Mouse (Mus musculus) megakaryocyte, embryonic 14.5 days (primary cell): Measurements from ENCODE around the gene Tep1. TPM values are rescaled to one million over a fixed set of nuclear protein-coding genes. Genes with fewer than 3 reads are reported as not detected.

ENCODE experiments used
- H3K27me3 ChIP-seq: replicated peaks from 2 replicates; pipeline ENCODE3; 2012; ENCODE audit warnings: inconsistent platforms
- H3K36me3 ChIP-seq: replicated peaks from 2 replicates; pipeline ENCODE3; 2012; ENCODE audit warnings: low read length, inconsistent platforms, mixed read lengths
- H3K4me1 ChIP-seq: 2 replicates; pipeline ENCODE4 v1.6.1; 2012; ENCODE audit warnings: inconsistent platforms
- H3K4me3 ChIP-seq: replicated peaks from 2 replicates; pipeline ENCODE3; 2012; ENCODE audit warnings: moderate library complexity, mild to moderate bottlenecking, inconsistent platforms
- H3K9me3 ChIP-seq: 2 replicates; pipeline ENCODE4 v1.6.1; 2012; ENCODE audit warnings: inconsistent platforms
- FLI1 ChIP-seq: IDR thresholded peaks from 2 replicates; pipeline ENCODE4 v1.6.1; 2012; ENCODE audit warnings: low read length, inconsistent platforms, mixed read lengths
- GATA1 ChIP-seq: IDR thresholded peaks from 3 replicates; pipeline ENCODE4 v1.6.1; 2012; ENCODE audit warnings: mixed read lengths, low read length, inconsistent platforms, borderline replicate concordance
- polyA plus RNA-seq: library from polyadenylated mRNA; stranded (reverse); fragments of >175 nt; gene quantifications from 2 replicates; pipeline ENCODE4 v1.2.3, GENCODE M21; 2012; ENCODE audit warnings: low replicate concordance; ENCODE audit not compliant: insufficient read depth

Gene Tep1
- polyA plus RNA-seq, 1 experiment: 4.3 TPM

GRCm38 (mm10) chr14:50798512-50798911 is 71.8 kb downstream of the Tep1 start:
- peaks cover 40% of the 10 kb centered on the region for H3K36me3 ChIP-seq
- H3K4me1 ChIP-seq: peaks cover 25% of the 10 kb centered on the region
- TF ChIP-seq GATA1 (no peak), FLI1 (no peak)

DNA sequence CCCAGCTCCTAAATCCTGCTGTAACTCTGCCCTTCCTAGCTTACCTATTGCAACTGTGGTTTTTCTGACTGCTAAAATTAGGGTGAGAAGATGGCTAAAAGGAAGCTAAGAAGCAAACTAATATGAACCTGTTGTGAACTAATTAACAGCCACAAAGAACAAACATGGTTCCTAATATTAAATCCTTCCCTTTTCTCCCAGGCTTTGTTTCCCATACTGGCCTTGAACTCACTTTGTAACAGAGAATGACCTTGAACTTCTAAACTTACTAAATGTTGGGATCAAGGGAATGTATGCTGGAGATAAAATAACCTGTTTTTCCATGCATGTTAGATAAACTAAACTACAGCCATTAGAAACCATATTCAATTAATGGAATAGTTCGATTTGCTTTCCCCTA is 73.9 kb downstream of the Tep1 start:
- peaks cover 53% of the 10 kb centered on the region for H3K36me3 ChIP-seq
- H3K9me3 ChIP-seq: no peaks in the 10 kb centered on the region
- TF ChIP-seq GATA1: no peak
- H3K4me3 ChIP-seq: no peak overlapping the region
- H3K27me3 ChIP-seq: no peaks in the 10 kb centered on the region
- H3K4me1 ChIP-seq: peaks cover 7% of the 10 kb centered on the region

More at GRCm38 (mm10) chr14:50798512-50798911, 71.8 kb downstream of the Tep1 start:
- Histone ChIP-seq H3K4me3 (no peak overlapping the region), H3K27me3 (no peaks in the 10 kb centered on the region), H3K9me3 (no peaks in the 10 kb centered on the region)

GRCm38 (mm10) chr14:50795965-50796364 is 74.4 kb downstream of the Tep1 start:
- Histone ChIP-seq H3K9me3 (no peaks in the 10 kb centered on the region), H3K36me3 (peaks cover 54% of the 10 kb centered on the region), H3K27me3 (no peaks in the 10 kb centered on the region), H3K4me3 (no peak overlapping the region), H3K4me1 (peaks cover 7% of the 10 kb centered on the region)
- TF ChIP-seq FLI1 (no peak), GATA1 (no peak)

- Histone ChIP-seq H3K36me3 (peaks cover 57% of the 10 kb centered on the region), H3K4me1 (peaks cover 6% of the 10 kb centered on the region), H3K27me3 (no peaks in the 10 kb centered on the region), H3K9me3 (no peaks in the 10 kb centered on the region), H3K4me3 (no peak overlapping the region)
- no peak for TF ChIP-seq GATA1
- no peak for TF ChIP-seq FLI1
Observed at GRCm38 (mm10) chr14:50795261-50795935, 75.0 kb downstream of the Tep1 start.

DNA sequence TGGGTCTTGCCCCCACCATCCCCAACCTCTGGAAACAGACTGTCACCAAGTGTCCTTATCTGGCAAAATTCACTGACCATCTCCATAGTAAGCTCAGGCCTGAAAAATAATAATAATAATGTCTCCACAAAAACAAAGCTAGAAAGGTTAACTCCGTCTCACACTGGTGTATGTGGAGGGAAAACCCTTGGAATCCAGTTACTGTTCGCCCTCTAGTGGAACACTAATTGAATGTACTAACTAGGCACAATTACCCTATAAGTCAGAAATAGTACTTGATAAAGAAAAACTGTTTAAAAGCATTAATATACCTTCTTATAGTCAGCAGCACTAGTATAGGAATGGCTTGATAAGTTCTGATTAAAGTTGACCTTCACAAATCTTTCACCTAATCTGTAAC is 82.2 kb downstream of the Tep1 start:
- H3K4me1 ChIP-seq: peaks cover 10% of the 10 kb centered on the region
- H3K36me3 ChIP-seq: peaks cover 18% of the 10 kb centered on the region
- TF ChIP-seq FLI1 (no peak), GATA1 (no peak)
- no peak overlapping the region for H3K4me3 ChIP-seq
- H3K27me3 ChIP-seq: no peaks in the 10 kb centered on the region
- H3K9me3 ChIP-seq: no peaks in the 10 kb centered on the region

- no peak for TF ChIP-seq GATA1
- no peak for TF ChIP-seq FLI1
- peaks cover 3% of the 10 kb centered on the region; the same call in 1 of the 2 replicates for H3K9me3 ChIP-seq
- peaks cover 13% of the 10 kb centered on the region for H3K4me1 ChIP-seq
- no peaks in the 10 kb centered on the region for H3K27me3 ChIP-seq
- H3K36me3 ChIP-seq: peaks cover 30% of the 10 kb centered on the region
- peak within 1 kb of the TSS; percentile 95 for H3K4me3 ChIP-seq
Observed at GRCm38 (mm10) chr14:50785251-50785637, 85.1 kb downstream of the Tep1 start, which contains the start of gene Ttc5. TSS of gene Ttc5 (minus strand) at chr14:50785519.

DNA sequence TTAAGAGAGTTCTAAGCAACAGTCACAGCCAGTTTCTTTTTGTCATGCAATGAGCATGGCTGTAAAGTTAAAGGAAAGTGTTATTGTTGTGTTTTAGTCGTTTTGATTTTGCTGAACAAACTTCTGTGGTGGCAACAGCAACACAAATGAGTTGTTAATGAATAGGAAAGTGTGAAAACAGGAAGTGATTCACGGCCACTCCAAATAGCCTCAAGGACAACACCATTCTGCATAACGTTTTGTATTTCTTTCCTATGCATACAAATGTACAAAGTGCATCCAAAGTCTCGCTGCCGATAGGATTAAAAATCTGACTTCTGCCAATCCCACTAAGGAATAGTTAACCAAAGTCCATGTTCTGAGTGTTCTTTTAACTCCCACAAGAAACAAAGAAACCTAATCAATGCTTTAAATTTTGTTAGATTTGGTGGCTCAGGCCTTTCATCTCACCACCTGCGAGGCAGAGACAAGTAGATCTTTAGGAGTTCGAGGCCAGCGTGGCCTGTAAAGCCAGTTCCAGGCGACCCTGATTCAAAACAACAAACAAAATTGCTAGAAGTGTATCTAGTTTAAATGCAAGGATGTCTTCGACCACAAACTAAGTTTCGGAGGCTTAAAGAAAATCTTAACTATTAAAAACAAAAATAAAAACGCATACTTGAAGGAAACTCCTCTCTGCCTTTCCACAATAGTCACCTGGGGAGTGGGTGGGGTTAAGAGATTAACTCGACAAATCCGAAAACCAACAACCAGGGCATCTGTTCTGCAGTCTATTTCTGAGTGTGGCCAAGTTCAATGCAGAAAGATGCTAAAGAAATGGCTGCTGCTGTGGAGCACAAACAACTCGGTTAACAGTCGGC is 85.7 kb downstream of the Tep1 start:
- no peak for TF ChIP-seq GATA1
- TF ChIP-seq FLI1: no peak
- H3K4me3 ChIP-seq: peak overlapping the region; percentile 95
- peaks cover 32% of the 10 kb centered on the region for H3K36me3 ChIP-seq

GRCm38 (mm10) chr14:50782166-50782565 is 88.2 kb downstream of the Tep1 start:
- TF ChIP-seq FLI1: no peak
- no peak for TF ChIP-seq GATA1
- no peaks in the 10 kb centered on the region for H3K27me3 ChIP-seq
- peaks cover 3% of the 10 kb centered on the region; the same call in 1 of the 2 replicates for H3K9me3 ChIP-seq
- peaks cover 53% of the 10 kb centered on the region for H3K36me3 ChIP-seq
- H3K4me1 ChIP-seq: peaks cover 13% of the 10 kb centered on the region
- no peak overlapping the region for H3K4me3 ChIP-seq

More for the DNA sequence above, 85.7 kb downstream of the Tep1 start:
- Histone ChIP-seq H3K9me3 (peaks cover 3% of the 10 kb centered on the region; the same call in 1 of the 2 replicates), H3K27me3 (no peaks in the 10 kb centered on the region), H3K4me1 (peaks cover 13% of the 10 kb centered on the region)

Other genes starting within 250 kb of the Tep1 start
- not detected in 2 replicates for gene Olfr745, start 231.2 kb downstream of the Tep1 start, polyA plus RNA-seq
- gene Olfr746, start 223.5 kb downstream of the Tep1 start, polyA plus RNA-seq: not detected in 2 replicates
- not detected in 2 replicates for gene Olfr747, start 177.4 kb downstream of the Tep1 start, polyA plus RNA-seq
- not detected in 2 replicates for gene Olfr748, start 163.2 kb downstream of the Tep1 start, polyA plus RNA-seq
- gene Olfr749, start 125.5 kb downstream of the Tep1 start, polyA plus RNA-seq: not detected in 2 replicates
- gene Ttc5, start 85.0 kb downstream of the Tep1 start, polyA plus RNA-seq: 17.7 and 40.8 TPM in 2 replicates
- not detected in 2 replicates for gene Ccnb1ip1, start 62.8 kb downstream of the Tep1 start, polyA plus RNA-seq
- gene Parp2, start 62.7 kb downstream of the Tep1 start, polyA plus RNA-seq: 3.0 TPM in 1 of 2 replicates, not detected in the other
- gene Klhl33, start 26.9 kb upstream of the Tep1 start, polyA plus RNA-seq: 0.08 and 0.39 TPM in 2 replicates
- 14.5 and 15.9 TPM in 2 replicates for gene Osgep, start 54.3 kb upstream of the Tep1 start, polyA plus RNA-seq
- 13.9 and 87.6 TPM in 2 replicates for gene Apex1, start 54.4 kb upstream of the Tep1 start, polyA plus RNA-seq
- gene Pip4p1, start 60.3 kb upstream of the Tep1 start, polyA plus RNA-seq: 82.0 and 93.0 TPM in 2 replicates
- gene Pnp, start 60.5 kb upstream of the Tep1 start, polyA plus RNA-seq: 1.4 TPM in 1 of 2 replicates, not detected in the other
- gene Gm49342, start 74.0 kb upstream of the Tep1 start, polyA plus RNA-seq: 1.00 TPM in 1 of 2 replicates, not detected in the other
- gene Pnp2, start 85.4 kb upstream of the Tep1 start, polyA plus RNA-seq: not detected in 2 replicates
- not detected in 2 replicates for gene Rnase10, start 137.2 kb upstream of the Tep1 start, polyA plus RNA-seq
- gene Rnase9, start 171.3 kb upstream of the Tep1 start, polyA plus RNA-seq: not detected in 2 replicates
- not detected in 2 replicates for gene Rnase11, start 179.6 kb upstream of the Tep1 start, polyA plus RNA-seq
- not detected in 2 replicates for gene Rnase12, start 187.1 kb upstream of the Tep1 start, polyA plus RNA-seq
- not detected in 2 replicates for gene Olfr750, start 203.9 kb upstream of the Tep1 start, polyA plus RNA-seq
- gene Rnase4, start 220.5 kb upstream of the Tep1 start, polyA plus RNA-seq: 1.6 TPM in 1 of 2 replicates, not detected in the other
- not detected in 2 replicates for gene Ang, start 220.6 kb upstream of the Tep1 start, polyA plus RNA-seq
- gene Eddm3b, start 243.9 kb upstream of the Tep1 start, polyA plus RNA-seq: not detected in 2 replicates